28 mouse cellular contexts compared by ENCODE assay signal in genomic region chr7:34534241-34534640, GRCm38 (mm10).
DNase-seq lines count a peak whose midpoint lies in the region; ATAC-seq and TF ChIP-seq lines count a peak whose summit lies in the region.
"Had no signal": no experiment of that assay in that cellular context is flagged by ENCODE, and none has a peak within 500 bp of the region (broad histone marks: within the 10 kb centered on the region; RNA-seq: fewer than 3 reads in every experiment).

No protein-coding gene starts in this region.

- peak; percentile 26 for DNase-seq in forebrain, embryonic 11.5 days (ENCODE audit: low spot score)
- DNase-seq in forebrain, embryonic 14.5 days (ENCODE audit: low spot score): no peak
- DNase-seq in testis, postnatal 10 days (ENCODE audit: low spot score): no peak
- DNase-seq in R1 (ENCODE audit: low read depth, low spot score): peak; percentile 67
- DNase-seq in thymus, postnatal 4 days: no peak
- DNase-seq in thymus, postnatal 14 days: no peak
- DNase-seq: adrenal gland, adult 8-10 months; adrenal gland, postnatal 25 days; cerebellum, adult 11-12 months; cerebellum, adult 8-10 months; cerebellum, postnatal 10 days; cerebellum, postnatal 36 days; embryo, embryonic 11 days; forebrain, postnatal 0 days; gastrocnemius, adult 2 months; gastrocnemius, postnatal 14 days; heart, adult 11 months had no signal

- H3K4me3 ChIP-seq in forebrain, embryonic 11.5 days (ENCODE audit: low read depth, low read length): no peak overlapping the region
- H3K4me3 ChIP-seq in forebrain, embryonic 14.5 days (ENCODE audit: low read depth, low read length): no peak overlapping the region
- no peak overlapping the region for H3K4me3 ChIP-seq in testis, adult 2 months (ENCODE audit: control insufficient read depth, low read depth, low read length)
- H3K4me3 ChIP-seq: embryonic facial prominence, embryonic 10.5 days; embryonic facial prominence, embryonic 13.5 days; erythroblast, embryonic 14.5 days; forebrain, embryonic 13.5 days; gastrocnemius, adult 2 months; hindbrain, embryonic 12.5 days; hindbrain, embryonic 15.5 days had no signal

- no peaks in the 10 kb centered on the region for H3K36me3 ChIP-seq in forebrain, embryonic 11.5 days (ENCODE audit: control insufficient read depth, insufficient read depth, low read length)
- no peaks in the 10 kb centered on the region for H3K36me3 ChIP-seq in forebrain, embryonic 14.5 days (ENCODE audit: control insufficient read depth, insufficient read depth, low read length)
- H3K36me3 ChIP-seq in testis, adult 2 months (ENCODE audit: control insufficient read depth, insufficient read depth, low read length): no peaks in the 10 kb centered on the region
- H3K36me3 ChIP-seq: embryonic facial prominence, embryonic 10.5 days; embryonic facial prominence, embryonic 13.5 days; G1E; hindbrain, embryonic 12.5 days; hindbrain, embryonic 15.5 days had no signal

- no peaks in the 10 kb centered on the region; the same call in 1 of the 2 replicates for H3K4me1 ChIP-seq in forebrain, embryonic 11.5 days (replicated peaks; ENCODE audit: control insufficient read depth, insufficient read depth, low read length)
- H3K4me1 ChIP-seq in forebrain, embryonic 14.5 days (ENCODE audit: control insufficient read depth, insufficient read depth, low read length): 0 out of 2 replicates have a peak, but pooled peaks cover 3% of the 10 kb centered on the region
- peaks cover 4% of the 10 kb centered on the region; the same call in 1 of the 2 replicates for H3K4me1 ChIP-seq in testis, adult 2 months (ENCODE audit: control insufficient read depth, insufficient read depth, low read length)
- H3K4me1 ChIP-seq: embryonic facial prominence, embryonic 10.5 days; embryonic facial prominence, embryonic 13.5 days; hindbrain, embryonic 12.5 days; hindbrain, embryonic 15.5 days had no signal

- 77% methylated on average over 5 of the region's 5 CpGs for WGBS in forebrain, embryonic 11.5 days
- 75% methylated on average over 5 of the region's 5 CpGs for WGBS in forebrain, embryonic 14.5 days

- H3K9ac ChIP-seq in forebrain, embryonic 11.5 days (ENCODE audit: low read length): no peak overlapping the region
- no peak overlapping the region for H3K9ac ChIP-seq in forebrain, embryonic 14.5 days (ENCODE audit: low read length)
- H3K9ac ChIP-seq: embryonic facial prominence, embryonic 13.5 days; forebrain, embryonic 13.5 days; forebrain, postnatal 0 days; hindbrain, embryonic 12.5 days; hindbrain, embryonic 15.5 days had no signal

- H3K4me2 ChIP-seq in forebrain, embryonic 11.5 days (ENCODE audit: low read depth, low read length, severe bottlenecking): no peak overlapping the region
- H3K4me2 ChIP-seq in forebrain, embryonic 14.5 days (ENCODE audit: low read length): no peak overlapping the region
- H3K4me2 ChIP-seq: embryonic facial prominence, embryonic 13.5 days; forebrain, embryonic 13.5 days; heart, embryonic 11.5 days; hindbrain, embryonic 12.5 days; hindbrain, embryonic 15.5 days had no signal

- H3K27me3 ChIP-seq in forebrain, embryonic 11.5 days (ENCODE audit: control insufficient read depth, insufficient read depth, low read length): no peaks in the 10 kb centered on the region
- H3K27me3 ChIP-seq in forebrain, embryonic 14.5 days (replicated peaks; ENCODE audit: control insufficient read depth, insufficient read depth, low read length): no peaks in the 10 kb centered on the region
- no peaks in the 10 kb centered on the region for H3K27me3 ChIP-seq in testis, adult 2 months (ENCODE audit: control insufficient read depth, insufficient read depth, low read length)
- H3K27me3 ChIP-seq: embryonic facial prominence, embryonic 13.5 days; forebrain, embryonic 13.5 days; hindbrain, embryonic 12.5 days; hindbrain, embryonic 15.5 days; Patski had no signal

- no peaks in the 10 kb centered on the region for H3K9me3 ChIP-seq in forebrain, embryonic 11.5 days (ENCODE audit: control insufficient read depth, low read length)
- H3K9me3 ChIP-seq in forebrain, embryonic 14.5 days (replicated peaks; ENCODE audit: control insufficient read depth, low read length): no peaks in the 10 kb centered on the region
- H3K9me3 ChIP-seq: embryonic facial prominence, embryonic 10.5 days; embryonic facial prominence, embryonic 13.5 days; forebrain, embryonic 13.5 days; hindbrain, embryonic 12.5 days; hindbrain, embryonic 15.5 days had no signal

- no peak for TF ChIP-seq POLR2A in testis, adult 2 months (IDR thresholded peaks at IDR 0.05; ENCODE audit: control insufficient read depth, low read depth, low read length)

- TF ChIP-seq CTCF in testis, adult 2 months (IDR thresholded peaks at IDR 0.05; ENCODE audit: control insufficient read depth, insufficient read depth, insufficient replicate concordance, low read depth, low read length): peak; percentile 31; the same call in 1 of the 2 replicates

- no peak overlapping the region for H3K27ac ChIP-seq in forebrain, embryonic 11.5 days (ENCODE audit: low read depth, low read length)
- H3K27ac ChIP-seq in forebrain, embryonic 14.5 days (ENCODE audit: low read depth, low read length): no peak overlapping the region
- H3K27ac ChIP-seq in testis, adult 2 months (ENCODE audit: control insufficient read depth, insufficient read depth, low read depth, low read length): no peak overlapping the region
- H3K27ac ChIP-seq: embryonic facial prominence, embryonic 10.5 days; embryonic facial prominence, embryonic 13.5 days; forebrain, embryonic 13.5 days; gastrocnemius, adult 2 months; hindbrain, embryonic 12.5 days; hindbrain, embryonic 15.5 days had no signal

- ATAC-seq in forebrain, embryonic 11.5 days (replicated peaks; ENCODE audit: low FRiP score): no peak
- no peak for ATAC-seq in forebrain, embryonic 14.5 days
- ATAC-seq: activated CD4-positive, CD25-positive, alpha-beta regulatory T cell, adult 4 months; forebrain, embryonic 13.5 days; forebrain, postnatal 0 days; Patski had no signal

Comparison
In these comparisons a context has a peak if more than half of its experiments do, and no peak if none do; other contexts are left out.
1. DNase-seq: peak in forebrain, embryonic 11.5 days (single experiment) and R1 (single experiment); none in forebrain, embryonic 14.5 days (single experiment), testis, postnatal 10 days (single experiment), thymus, postnatal 4 days (single experiment) and thymus, postnatal 14 days (single experiment).